Mouse (Mus musculus): ENCODE data around the gene Fibcd1. TPM values are rescaled to one million over a fixed set of nuclear protein-coding genes. Genes with fewer than 3 reads are reported as not detected.

The Fibcd1 gene
- polyA plus RNA-seq (2017; shearing (Covaris generic)) = 0.26 TPM

GRCm38 (mm10) chr2:31845896-31846691 is at the start of gene Fibcd1:
Fibcd1 (minus strand) TSS chr2:31846005.

GRCm38 (mm10) chr2:31887030-31887429 is 41.2 kb upstream of the Fibcd1 start, which contains the start of gene Lamc3:
Lamc3 (plus strand) TSS chr2:31887291.

GRCm38 (mm10) chr2:31810444-31810843 is 35.4 kb downstream of the Fibcd1 start, which contains the start of gene Qrfp:
Qrfp (minus strand) TSS chr2:31810580.

Other genes starting within 250 kb of the Fibcd1 start
- not detected for gene Prdm12, start 206.0 kb downstream of the Fibcd1 start, polyA plus RNA-seq (2017; shearing (Covaris generic))
- gene Exosc2, start 175.3 kb downstream of the Fibcd1 start, polyA plus RNA-seq (2017; shearing (Covaris generic)) = 43.1 TPM
- 25.0 TPM for gene Abl1, start 157.6 kb downstream of the Fibcd1 start, polyA plus RNA-seq (2017; shearing (Covaris generic))
- 0.23 TPM for gene Qrfp, start 35.4 kb downstream of the Fibcd1 start, polyA plus RNA-seq (2017; shearing (Covaris generic))
- not detected for gene Lamc3, start 41.3 kb upstream of the Fibcd1 start, polyA plus RNA-seq (2017; shearing (Covaris generic))
- gene Aif1l, start 104.1 kb upstream of the Fibcd1 start, polyA plus RNA-seq (2017; shearing (Covaris generic)) = 0.24 TPM
- 134 TPM for gene Nup214, start 128.4 kb upstream of the Fibcd1 start, polyA plus RNA-seq (2017; shearing (Covaris generic))
- gene Fam78a, start 238.9 kb upstream of the Fibcd1 start, polyA plus RNA-seq (2017; shearing (Covaris generic)) = 25.5 TPM
- not detected for gene Plpp7, start 249.5 kb upstream of the Fibcd1 start, polyA plus RNA-seq (2017; shearing (Covaris generic))